Mouse (Mus musculus): ENCODE measurements around the gene Mat2b.
A peak's percentile ranks its signal among the peaks of the same experiment; 100 is the strongest.
"Not testable (repeated sequence)": the region's sequence is repeated elsewhere in the genome, so short reads cannot be mapped to it uniquely, and the experiment has no call there.

The Mat2b gene

DNA sequence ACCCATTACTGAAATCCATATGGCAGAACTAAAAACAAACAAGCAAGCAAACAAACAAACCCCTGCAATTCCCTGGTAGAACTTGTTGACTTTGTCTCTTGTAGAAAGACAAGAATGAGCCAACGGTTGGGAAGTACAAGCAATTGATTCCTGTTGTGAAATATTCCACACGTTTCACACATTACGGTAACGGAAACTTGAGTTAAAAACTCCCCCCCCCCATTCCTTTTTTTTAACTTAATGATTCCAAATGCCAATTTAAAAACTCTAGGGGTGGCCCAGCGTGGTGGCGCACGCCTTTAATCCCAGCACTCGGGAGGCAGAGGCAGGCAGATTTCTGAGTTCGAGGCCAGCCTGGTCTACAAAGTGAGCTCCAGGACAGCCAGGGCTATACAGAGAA lies at the start of gene Mat2b:
Gene Mat2b, minus strand, starts transcription at position 101 of the 400 bp plus-strand sequence.
- DNase-seq = no peak

DNA sequence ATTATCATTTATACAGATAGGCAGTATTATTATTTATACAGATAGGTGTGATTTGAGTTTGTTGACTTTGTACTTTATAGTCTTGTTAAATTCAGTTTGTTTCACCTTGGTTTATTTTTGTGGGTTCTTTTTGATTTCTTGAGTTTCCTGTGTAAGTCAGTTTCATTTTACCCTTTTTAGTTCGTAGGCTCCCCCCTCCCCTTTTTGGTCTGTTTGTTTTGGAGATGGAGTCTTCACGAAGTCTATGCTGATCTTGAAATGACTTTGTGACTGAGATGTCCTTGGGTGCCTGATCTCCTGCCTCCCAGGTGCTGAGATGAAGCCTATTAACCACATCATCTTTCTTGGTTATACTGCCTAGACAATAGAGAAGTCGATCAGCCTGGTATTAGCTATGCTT lies 49.3 kb upstream of the Mat2b start:
- DNase-seq = no peak

DNA sequence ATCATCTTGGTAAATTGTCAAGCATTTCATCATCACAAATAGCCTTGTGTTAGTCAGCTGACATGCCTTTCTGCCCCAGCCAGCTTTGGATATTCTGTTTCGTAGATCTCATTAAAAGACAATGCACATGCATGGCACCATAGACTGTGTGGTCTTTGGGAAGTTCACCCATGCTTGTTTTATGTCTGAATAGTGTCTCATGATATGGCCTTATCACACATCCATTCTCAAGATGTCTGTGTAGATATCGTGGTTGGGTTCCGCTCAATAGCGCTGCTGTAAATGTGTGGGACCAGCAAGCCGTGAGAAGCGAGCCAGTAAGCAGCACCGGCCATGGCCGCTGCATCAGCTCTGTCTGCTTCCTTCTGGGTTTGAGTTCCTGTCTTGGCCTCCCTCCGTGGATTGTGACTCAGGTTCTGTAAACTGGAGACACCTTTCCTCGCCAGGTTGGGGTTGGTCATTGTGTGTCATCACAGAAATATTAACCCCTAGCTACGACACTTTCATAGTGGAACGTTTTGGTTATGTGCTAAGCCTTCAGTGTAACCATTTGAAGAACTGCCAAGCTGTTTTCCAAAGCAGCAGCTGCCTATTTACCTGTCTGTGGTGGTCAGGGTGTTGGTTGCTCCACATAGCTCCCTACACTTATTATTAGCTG lies 46.7 kb upstream of the Mat2b start:
- DNase-seq = no peak

DNA sequence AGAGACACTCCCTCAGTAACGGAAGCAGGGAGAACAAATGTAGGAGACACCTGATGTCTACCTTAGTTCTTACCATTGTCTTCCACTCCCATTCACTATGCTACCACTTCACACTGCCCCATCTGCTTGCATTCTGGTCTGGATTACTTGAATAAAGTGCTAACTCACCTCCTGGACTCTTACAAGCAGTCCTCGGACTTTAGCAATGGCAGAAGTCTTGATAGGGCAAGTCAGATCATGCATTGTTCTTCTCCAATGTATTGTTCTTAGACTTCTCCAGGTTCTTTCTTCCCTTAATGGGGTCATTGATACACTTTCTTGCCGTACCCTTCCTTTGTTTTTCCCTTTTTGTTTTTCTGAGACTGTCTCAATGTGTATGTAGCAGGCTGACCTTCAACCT lies 42.4 kb upstream of the Mat2b start:
- DNase-seq = no peak

DNA sequence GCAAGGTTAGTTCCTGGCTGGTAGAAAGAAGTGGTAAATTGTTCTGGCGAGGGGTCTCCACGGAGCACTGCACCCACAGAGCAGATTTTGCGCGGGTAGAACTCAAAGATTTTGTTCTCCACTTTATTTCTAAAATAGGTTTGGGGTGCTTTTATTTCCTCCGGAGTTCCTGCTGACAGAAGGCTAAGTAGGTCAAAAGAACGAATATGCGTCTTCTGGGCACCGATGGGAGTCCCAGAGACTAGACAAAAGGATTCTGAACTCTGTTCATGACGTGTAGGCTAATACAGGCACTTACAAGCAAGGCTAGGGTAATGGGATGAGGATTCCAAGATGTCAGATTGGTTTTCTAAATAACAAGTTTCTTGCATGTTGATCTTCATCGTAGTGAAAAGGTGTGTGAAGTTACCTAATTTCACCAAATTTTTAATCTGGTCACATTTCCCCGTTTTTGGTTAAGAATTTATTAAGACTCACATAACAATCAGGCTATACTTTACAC lies 39.3 kb upstream of the Mat2b start:
- no peak for DNase-seq

DNA sequence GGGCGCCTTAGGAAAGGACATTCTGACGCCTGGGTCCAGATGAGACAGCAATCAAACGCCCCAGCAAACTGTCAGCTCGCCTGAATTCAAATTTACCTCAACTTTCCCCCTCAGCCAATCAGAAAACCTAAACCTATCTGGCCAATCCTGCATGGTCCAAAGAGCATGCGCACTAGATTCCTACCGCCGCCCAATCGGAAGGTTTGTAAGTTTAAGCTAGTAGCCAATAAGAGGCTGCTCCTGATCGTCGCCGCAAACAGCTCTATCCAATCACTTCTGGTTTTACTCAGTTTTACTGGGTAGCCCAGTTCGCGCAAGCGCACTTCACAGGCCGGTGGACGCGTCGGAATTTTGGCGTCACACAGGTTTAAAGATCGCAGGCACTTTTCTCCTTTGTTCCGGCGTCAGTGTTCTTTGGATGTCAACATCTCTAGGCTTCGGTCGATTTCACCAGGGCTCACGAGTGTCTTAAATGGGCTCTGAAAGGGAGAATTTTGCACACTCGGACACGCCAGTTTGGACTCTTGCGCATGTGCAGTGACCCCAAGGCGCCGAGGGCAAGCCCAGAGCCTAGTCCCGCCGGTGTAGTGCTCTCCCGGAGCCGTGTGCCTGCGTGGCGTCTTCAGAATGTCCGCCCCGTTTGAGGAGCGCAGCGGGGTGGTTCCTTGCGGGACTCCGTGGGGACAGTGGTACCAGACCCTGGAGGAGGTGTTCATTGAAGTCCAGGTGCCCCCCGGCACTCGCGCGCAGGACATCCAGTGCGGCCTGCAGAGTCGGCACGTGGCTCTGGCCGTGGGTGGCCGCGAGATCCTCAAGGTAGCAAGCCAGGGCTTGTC lies 38.6 kb upstream of the Mat2b start, which contains the start of the genes Hmmr and Nudcd2:
Gene Hmmr, minus strand, starts transcription at position 84 of the 836 bp plus-strand sequence.
Gene Nudcd2, plus strand, starts transcription at position 329 of the 836 bp plus-strand sequence.
- DNase-seq = peak; percentile 95

DNA sequence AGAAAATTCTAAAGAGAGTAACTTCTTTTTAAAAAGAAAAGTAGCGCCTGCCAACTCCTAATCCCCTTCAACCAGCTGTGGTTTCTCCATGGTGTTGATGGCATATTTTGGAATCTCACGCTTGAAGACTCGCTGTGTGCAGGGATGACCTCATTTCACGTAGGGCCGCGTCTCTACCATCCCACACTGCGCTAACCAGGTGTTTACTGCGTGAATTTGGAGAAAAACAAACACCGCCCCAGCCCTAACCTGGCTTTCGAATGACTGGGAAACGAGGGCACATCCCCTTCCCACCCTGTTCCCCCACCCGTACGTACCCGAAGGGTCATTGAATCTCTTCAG lies 38.0 kb upstream of the Mat2b start:
- DNase-seq = no peak

DNA sequence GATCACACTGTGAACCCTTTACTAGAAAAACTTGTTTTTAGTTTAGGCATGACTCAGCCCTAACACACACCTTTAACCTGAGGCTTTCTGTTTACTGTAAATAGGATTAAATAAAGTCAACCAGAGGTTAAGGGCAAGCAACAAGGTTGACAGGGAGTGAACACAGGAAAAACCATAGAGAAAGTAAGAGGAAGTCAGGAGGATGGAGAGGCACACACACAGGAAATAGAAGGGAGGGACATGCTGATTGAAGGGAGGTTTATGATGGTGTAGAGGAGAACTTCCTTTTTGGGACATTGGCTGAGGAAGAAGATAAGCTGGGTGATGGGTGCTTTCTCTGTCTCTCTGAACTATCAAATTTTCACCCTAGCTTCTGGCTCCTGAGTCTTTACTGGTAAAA lies 23.3 kb upstream of the Mat2b start:
- DNase-seq = no peak

DNA sequence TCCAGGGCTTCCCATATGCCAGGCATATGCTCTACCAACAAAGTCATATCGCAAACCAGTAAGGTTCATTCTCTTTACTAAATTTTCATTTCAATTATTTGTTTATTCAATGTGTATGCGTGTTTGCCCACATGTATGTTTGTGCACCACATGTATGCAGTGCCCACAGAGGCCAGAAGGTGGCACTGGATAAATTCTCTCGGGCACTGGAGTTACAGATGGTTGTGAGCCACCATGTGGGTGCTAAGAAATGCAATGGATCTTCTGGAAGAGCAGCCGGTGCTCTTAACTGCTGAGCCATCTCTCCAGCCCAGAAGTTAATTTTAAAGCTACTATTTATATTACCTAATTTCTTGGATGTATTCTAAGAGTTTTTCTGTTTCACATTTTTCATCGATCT lies 20.5 kb upstream of the Mat2b start:
- DNase-seq = no peak

DNA sequence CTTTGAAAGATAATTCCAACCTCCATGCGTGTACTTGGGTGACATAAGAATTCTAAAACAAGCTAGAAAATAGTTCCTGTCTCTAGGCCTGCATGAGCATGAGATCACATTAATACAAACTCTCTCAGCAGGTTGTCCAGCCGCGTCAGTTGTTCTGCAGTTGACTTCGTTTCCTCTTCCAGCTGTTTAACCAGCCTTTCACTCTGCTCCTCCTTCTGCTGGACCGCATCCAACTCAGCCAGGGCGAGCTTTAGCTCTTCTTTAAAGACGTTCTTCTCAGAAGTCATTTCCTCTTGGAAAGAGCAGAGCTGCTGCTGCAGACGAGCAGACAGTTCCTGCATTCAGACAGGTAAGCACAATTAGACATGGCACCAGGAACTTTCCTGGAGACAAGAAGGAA lies 18.9 kb upstream of the Mat2b start:
- DNase-seq = peak; percentile 53

DNA sequence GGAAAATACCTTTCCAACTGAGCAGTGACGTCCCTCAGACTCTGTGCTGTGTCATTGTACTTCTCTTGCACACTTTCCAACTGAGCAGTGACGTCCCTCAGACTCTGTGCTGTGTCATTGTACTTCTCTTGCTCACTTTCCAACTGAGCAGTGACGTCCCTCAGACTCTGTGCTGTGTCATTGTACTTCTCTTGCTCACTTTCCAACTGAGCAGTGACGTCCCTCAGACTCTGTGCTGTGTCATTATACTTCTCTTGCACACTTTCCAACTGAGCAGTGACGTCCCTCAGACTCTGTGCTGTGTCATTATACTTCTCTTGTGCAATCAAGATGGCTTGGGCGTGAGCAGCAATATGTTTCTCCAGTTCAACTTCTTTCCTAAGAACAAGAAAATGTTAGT lies 14.9 kb upstream of the Mat2b start:
- not testable (repeated sequence) for DNase-seq

DNA sequence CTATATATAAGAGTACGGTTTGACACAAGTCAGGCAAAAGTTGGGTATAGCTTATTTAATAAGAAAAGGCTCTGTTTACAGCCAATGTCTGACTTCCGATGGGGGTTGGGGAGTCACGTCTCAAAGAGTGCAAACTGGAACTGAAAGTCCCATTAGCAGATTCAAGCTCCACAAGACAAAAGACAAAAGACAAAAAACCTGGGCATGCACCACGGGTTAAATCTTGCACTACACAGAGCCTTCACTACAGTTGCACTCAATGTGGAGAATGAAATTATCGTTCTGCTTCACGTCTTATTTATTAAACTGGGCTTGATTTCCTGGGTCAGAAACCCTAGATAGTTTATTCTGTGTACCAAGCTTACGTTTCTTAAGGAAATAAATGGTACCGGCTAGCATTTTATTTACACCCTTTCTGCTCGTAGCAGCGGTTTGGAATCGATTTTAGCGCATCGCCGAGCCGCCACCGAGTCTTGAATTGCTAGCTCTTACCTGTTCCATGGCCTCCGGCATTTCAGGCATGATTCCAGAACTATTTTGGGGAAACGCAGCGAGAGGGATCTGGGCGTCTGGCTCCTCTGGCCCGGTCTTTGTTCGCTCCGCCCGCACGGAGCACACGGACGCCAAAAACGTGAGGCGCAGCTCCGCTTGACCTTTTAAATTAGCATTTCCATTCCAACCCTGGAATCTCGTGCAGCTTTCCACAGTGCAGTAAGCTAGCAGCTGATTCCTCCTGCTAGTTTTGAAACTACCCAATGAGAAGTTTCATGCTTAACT lies 504 bp downstream of the Mat2b start:
- DNase-seq = peak; percentile 78

DNA sequence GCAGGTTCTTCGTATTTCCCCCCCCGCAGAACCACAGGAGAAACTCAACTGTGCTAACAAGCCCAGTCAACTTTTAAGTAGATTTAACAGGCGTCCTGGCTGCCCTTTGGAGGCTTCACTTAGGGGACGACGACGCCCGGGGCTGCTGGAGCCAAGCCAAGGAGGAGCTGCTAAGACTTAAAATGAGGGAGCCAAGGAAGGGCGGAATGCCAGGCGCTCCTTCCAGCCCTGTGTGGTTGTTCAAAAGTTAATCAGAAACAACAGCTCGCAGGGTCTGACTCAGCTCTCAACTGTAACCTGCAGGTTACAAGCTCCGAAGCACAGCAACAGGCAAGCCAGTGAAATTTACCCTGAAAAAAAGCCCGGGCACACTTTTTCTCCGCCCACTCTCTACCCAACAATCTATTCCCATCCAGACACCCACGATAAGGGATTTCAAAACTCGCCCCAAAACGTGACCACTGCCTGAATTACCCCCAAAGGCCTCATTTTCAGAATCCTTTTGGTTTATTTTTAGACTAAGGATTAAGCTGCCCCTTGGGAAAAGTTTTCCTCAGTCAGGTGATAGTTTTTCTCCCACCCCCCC lies 1.5 kb downstream of the Mat2b start:
- peak; percentile 92 for DNase-seq

DNA sequence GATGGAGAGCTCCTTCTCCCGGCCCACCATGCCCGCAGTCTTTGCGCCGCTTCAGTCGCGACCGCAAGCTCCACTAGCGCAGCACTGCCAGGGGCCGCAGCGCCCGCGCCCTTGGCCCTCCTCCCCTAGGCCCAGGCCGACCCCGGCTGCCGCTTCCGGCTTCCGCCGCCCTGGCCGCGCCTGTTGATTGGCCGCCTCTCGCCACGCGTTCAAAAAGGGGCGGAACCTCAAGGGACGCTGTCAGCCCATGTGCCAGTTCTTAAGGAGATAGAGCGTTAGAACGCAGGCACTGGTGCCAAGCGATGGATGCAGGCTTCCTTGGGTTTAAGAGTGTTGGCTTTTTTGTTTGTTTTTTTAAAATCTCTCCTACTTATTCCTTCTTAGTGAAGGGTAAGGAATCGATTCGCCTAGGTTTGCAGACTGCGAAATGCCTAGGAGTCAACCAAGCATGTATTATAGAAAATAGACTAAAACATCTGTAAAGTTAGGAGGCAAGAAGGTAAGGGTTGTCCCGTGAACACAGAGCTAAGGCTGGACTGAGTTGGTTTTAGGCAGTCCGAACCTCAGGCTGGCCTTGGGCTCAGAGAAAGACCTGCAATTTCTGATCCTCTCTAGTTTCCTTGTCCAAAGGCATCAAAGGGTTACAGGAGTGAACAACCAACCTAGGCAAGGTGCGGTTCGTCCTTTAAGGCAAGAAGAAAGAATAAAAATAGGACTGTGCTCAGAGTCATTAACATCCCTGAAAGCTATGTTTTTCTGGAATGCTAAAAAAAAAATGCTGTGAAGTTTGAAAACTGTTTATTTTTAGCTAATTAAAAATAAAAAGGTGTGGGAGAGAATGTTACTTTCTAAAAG lies 2.3 kb downstream of the Mat2b start:
- DNase-seq = peak; percentile 96

DNA sequence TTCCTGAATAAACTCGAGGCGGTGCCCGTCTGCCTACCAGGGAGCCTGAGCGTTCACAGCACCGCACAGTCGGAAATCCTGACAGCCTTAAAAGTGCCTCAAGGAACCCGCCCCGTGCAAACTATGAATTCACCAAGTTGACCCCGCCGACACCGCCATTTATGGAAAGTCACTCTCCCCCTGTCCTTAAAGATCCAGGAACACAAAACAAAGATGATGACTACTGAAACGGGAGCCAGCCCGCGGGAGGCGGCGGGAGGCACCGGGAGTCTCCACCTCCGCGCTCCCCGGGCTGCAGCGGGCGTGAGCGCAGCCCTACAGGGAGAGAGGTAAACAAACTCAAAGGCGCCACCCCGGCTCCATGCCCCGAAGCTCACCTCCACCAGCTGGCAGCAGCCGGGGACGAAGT lies 2.9 kb downstream of the Mat2b start:
- DNase-seq = no peak

DNA sequence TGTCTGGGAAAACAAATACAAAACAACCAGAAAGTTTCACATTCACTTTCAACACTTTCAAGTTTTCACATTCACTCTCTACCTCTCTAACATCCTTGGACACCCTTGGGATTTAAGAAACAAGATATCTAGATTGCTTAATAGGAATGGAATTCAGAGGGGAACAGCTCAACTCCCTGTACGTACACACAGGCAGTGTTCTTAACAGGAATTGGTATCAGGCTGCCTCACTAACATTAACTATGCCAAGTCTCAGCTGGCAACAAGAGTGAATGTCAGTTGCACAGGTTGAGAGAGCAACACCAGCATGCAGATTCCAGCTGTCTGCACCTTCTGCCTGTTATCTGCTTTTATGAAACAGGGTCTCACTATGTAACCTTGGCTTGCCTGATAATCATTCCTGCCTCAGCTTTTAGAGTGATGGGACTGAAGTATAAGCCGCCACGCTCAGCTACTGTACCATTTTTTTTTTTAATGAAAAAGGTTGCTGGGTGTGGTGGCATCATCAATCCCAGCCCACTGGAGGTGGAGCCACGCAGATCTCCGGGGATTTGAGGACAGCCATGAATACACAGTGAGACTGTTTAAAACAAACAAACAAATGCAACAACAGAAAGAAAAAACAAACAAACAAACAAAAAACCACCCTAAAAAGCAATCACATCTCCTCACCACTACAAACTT lies 4.4 kb downstream of the Mat2b start:
- no peak for DNase-seq

DNA sequence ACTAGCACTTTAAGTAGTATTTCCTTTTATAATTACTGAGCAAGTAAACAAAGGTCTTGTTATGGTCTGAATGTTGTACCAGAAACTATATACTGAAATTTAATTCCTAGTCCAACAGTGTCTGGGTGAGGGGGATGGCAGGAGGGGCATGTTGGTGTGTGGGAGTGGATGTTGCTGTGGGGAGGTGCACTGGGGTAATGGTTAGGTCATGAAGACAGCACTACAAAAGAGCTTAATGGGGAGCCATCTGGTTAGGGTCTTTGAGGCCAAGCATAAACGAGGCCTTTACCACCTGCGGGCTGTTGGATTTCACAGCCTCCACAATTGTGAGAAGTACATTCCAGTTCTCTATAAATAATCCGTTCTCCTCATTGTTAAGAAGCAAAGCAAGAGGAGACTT lies 11.7 kb downstream of the Mat2b start:
- DNase-seq = no peak

DNA sequence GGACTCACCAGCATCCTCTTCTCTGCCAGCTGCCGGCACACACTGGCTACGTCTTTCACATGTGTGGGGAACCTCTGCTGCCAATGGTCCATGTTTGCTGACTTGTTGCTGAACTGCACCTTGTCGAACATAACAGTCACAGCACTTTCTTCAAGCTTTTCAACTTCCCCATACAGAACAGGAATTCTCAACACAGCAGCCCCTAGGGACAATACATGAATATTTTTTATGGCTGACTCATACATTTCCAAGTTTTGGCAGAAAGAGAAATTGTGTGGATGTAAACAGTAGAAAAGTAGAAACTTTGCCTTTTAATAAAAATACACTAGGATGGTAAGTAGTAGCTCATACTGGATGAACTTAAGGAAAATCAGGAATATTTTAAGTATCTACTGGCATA lies 12.5 kb downstream of the Mat2b start:
- no peak for DNase-seq

DNA sequence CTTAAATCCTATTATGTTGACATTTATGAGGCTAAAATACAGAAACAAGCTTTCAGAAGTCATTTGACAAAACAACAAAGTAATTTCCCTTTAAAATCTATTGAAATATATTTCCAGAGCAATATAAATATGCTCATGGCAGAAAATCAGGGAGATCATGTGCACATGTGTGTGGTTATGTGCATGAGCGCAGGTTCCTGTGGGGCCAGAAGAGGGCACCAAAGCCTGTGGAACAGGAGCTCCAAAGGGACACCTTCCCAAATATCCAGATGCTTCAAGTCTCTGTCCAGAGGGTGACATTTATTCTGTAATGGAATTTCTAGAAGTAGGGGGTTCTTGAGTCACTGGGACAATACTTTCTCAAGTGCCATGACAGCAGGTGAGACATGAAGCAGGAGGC lies 17.8 kb downstream of the Mat2b start:
- DNase-seq = peak; percentile 28

DNA sequence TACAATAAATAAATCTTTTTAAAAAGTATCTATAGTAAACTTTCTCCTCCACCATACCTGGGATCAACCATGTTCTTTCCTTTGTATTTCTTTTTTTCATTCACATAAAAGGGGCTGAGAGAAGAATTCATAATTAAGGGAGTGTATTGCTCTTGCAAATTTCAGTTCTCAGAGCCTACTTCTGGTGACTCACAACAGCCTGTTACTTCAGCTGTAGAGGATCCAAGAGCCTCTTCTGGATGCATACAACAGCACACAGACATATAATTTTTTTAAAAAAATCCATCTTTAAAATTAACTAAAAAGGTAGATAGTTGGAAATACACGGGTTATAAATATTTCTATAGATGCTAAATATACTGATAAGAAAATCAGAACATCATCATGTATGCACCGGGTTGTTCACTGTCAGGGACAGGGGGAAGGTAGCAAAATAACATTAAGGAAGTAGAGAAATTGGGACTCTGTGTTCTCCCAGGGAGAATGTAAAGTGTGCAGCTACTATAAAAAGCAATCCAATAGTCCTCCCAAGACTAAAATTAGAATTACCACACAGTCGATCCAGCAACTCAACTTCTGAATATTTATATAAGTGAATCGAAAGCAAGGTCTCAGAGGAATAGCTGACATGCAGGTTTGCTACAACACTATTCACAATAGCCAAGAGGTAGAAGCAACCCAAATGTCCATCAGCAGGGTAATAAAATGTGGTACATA lies 19.8 kb downstream of the Mat2b start:
- no peak for DNase-seq

All from kidney, postnatal 10 days (tissue).